Mouse (Mus musculus) c-Kit-positive CD71-positive TER-119-positive erythroid progenitor cells, embryonic 14.5 days (primary cell): ENCODE data around the gene 1700028J19Rik.

ENCODE experiments used
- DNase-seq: peaks from one replicate; pipeline ENCODE4 v3.0.0-alpha.2; 2013; ENCODE audit warnings: low spot score

1700028J19Rik gene

GRCm38 (mm10) chr7:44246055-44246983, at the start of gene 1700028J19Rik, which contains the start of gene 2410002F23Rik:
Gene 1700028J19Rik (minus strand): TSS chr7:44246695.
Gene 2410002F23Rik (plus strand): TSS chr7:44246722.
- DNase-seq = peak; percentile 84

GRCm38 (mm10) chr7:44291418-44291817, 44.9 kb upstream of the 1700028J19Rik start:
- no peak for DNase-seq

- DNase-seq = no peak
Measured at GRCm38 (mm10) chr7:44290986-44291385, 44.5 kb upstream of the 1700028J19Rik start.

- DNase-seq = no peak
Measured at GRCm38 (mm10) chr7:44287760-44288159, 41.3 kb upstream of the 1700028J19Rik start.

GRCm38 (mm10) chr7:44281586-44281985, 35.1 kb upstream of the 1700028J19Rik start:
- DNase-seq = no peak

- no peak for DNase-seq
Measured at GRCm38 (mm10) chr7:44280959-44281358, 34.5 kb upstream of the 1700028J19Rik start.

GRCm38 (mm10) chr7:44277250-44277622, 30.7 kb upstream of the 1700028J19Rik start:
- DNase-seq = peak; percentile 29

GRCm38 (mm10) chr7:44276461-44277249, 30.2 kb upstream of the 1700028J19Rik start:
- no peak for DNase-seq

GRCm38 (mm10) chr7:44275546-44275945, 29.1 kb upstream of the 1700028J19Rik start:
- DNase-seq = no peak

GRCm38 (mm10) chr7:44274096-44274495, 27.6 kb upstream of the 1700028J19Rik start:
- DNase-seq = no peak

- DNase-seq = no peak
Measured at GRCm38 (mm10) chr7:44273446-44273845, 27.0 kb upstream of the 1700028J19Rik start.

GRCm38 (mm10) chr7:44272546-44272945, 26.1 kb upstream of the 1700028J19Rik start:
- DNase-seq = no peak

- no peak for DNase-seq
Measured at GRCm38 (mm10) chr7:44271309-44271708, 24.8 kb upstream of the 1700028J19Rik start.

GRCm38 (mm10) chr7:44269397-44269796, 22.9 kb upstream of the 1700028J19Rik start:
- DNase-seq = no peak

- DNase-seq = no peak
Measured at GRCm38 (mm10) chr7:44268117-44268516, 21.6 kb upstream of the 1700028J19Rik start.

GRCm38 (mm10) chr7:44262791-44263643, 16.5 kb upstream of the 1700028J19Rik start:
- DNase-seq = peak; percentile 89

GRCm38 (mm10) chr7:44261147-44261546, 14.7 kb upstream of the 1700028J19Rik start, which contains the start of gene Gm15517:
Gene Gm15517 (plus strand): TSS chr7:44261447.
- no peak for DNase-seq

GRCm38 (mm10) chr7:44260410-44260809, 13.9 kb upstream of the 1700028J19Rik start:
- DNase-seq = no peak

GRCm38 (mm10) chr7:44257278-44257677, 10.8 kb upstream of the 1700028J19Rik start, which contains the start of gene Acp4:
Gene Acp4 (minus strand): TSS chr7:44257378.
- no peak for DNase-seq

- no peak for DNase-seq
Measured at GRCm38 (mm10) chr7:44254930-44255329, 8.4 kb upstream of the 1700028J19Rik start.

- no peak for DNase-seq
Measured at GRCm38 (mm10) chr7:44253023-44253616, 6.6 kb upstream of the 1700028J19Rik start.
